Mouse (Mus musculus) stomach, postnatal 0 days (tissue): ENCODE data around the gene Pitpna. TPM values are rescaled to one million over a fixed set of nuclear protein-coding genes. Genes with fewer than 3 reads are reported as not detected.

Source experiments
- ATAC-seq: fragments of 200-750 bp; cut with Nextera tagmentation; 2 replicates; pipeline ENCODE4 v1.8.0; 2017; ENCODE audit not compliant: low FRiP score, low TSS enrichment
- DNase-seq: peaks from one replicate; pipeline ENCODE4 v3.0.0-alpha.2; 2016; ENCODE audit warnings: low spot score
- H3K27ac ChIP-seq: fragments of 300-500 bp; sonication (generic); replicated peaks from 2 replicates; pipeline ENCODE4 v1.5.1; 2014; ENCODE audit warnings: mild to moderate bottlenecking, control low read depth
- H3K27me3 ChIP-seq: fragments of 300-500 bp; sonication (generic); 2 replicates; pipeline ENCODE4 v1.6.1; 2014; ENCODE audit warnings: low read length; ENCODE audit not compliant: control insufficient read depth, insufficient read depth
- H3K36me3 ChIP-seq: fragments of 300-500 bp; sonication (generic); 2 replicates; pipeline ENCODE4 v1.6.1; 2014; ENCODE audit warnings: low read length, mixed read lengths; ENCODE audit not compliant: control insufficient read depth, insufficient read depth
- H3K4me1 ChIP-seq: fragments of 300-500 bp; sonication (generic); replicated peaks from 2 replicates; pipeline ENCODE4 v1.6.1; 2014; ENCODE audit warnings: antibody characterized with exemption; ENCODE audit not compliant: control insufficient read depth, insufficient read depth
- H3K4me2 ChIP-seq: fragments of 300-500 bp; sonication (generic); replicated peaks from 2 replicates; pipeline ENCODE4 v1.6.1; 2014; ENCODE audit warnings: low read depth, mild to moderate bottlenecking, control low read depth, moderate library complexity
- H3K4me3 ChIP-seq: fragments of 300-500 bp; sonication (generic); 2 replicates; pipeline ENCODE4 v1.5.1; 2014; ENCODE audit warnings: low read depth, low read length, control low read depth
- H3K9ac ChIP-seq: fragments of 300-500 bp; sonication (generic); 2 replicates; pipeline ENCODE4 v1.6.1; 2014; ENCODE audit warnings: mild to moderate bottlenecking, low read length, control low read depth, mixed read lengths
- H3K9me3 ChIP-seq: fragments of 300-500 bp; sonication (generic); 2 replicates; pipeline ENCODE4 v1.6.1; 2016; ENCODE audit warnings: low read length; ENCODE audit not compliant: control insufficient read depth
- CTCF ChIP-seq: IDR thresholded peaks from 2 replicates; pipeline ENCODE4 v1.5.1; 2016; ENCODE audit warnings: antibody characterized with exemption, low read depth, mild to moderate bottlenecking, moderate library complexity
- EP300 ChIP-seq: optimal IDR thresholded peaks from 2 replicates; pipeline ENCODE3; 2016; ENCODE audit warnings: antibody characterized with exemption
- WGBS: fragments of 180-500 bp; shearing (Covaris S2); extraction: QIAGEN DNeasy Blood & Tissue Kit; methylation state at CpG from one replicate; pipeline ENCODE4 v1.1.7; 2014; 5-methylcytosine and 5-hydroxymethylcytosine counted together
- polyA plus RNA-seq: library from polyadenylated mRNA; unstranded; fragments of >200 nt; fragmentation: Nextera tagmentation; extraction: Ambion mirVana; gene quantifications from 2 replicates; pipeline ENCODE4 v1.2.1, GENCODE M21; 2015

The Pitpna gene
- polyA plus RNA-seq, 1 experiment from 2014 or later, result 79.3 TPM

DNA sequence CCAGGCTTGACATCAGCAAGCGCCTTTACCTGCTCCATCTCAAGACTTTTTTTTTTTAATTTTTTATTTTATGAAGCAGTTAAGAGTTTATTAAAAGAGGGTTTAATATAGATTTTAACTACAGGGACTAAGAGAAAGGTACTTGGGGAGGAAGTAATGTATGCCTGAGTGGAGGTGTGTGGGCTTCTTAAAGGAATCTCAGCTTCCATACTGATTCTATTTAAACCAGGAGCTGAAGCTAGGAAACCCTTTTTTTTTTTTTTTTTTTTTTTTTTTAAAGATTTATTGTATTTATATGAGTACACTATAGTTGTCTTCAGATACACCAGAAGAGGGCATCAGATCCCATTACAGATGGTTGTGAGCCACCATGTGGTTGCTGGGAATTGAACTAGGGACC, 26.9 kb downstream of the Pitpna start:
- ATAC-seq, result no peak
- 97% methylated on average over 1 of the region's 1 CpGs for WGBS

DNA sequence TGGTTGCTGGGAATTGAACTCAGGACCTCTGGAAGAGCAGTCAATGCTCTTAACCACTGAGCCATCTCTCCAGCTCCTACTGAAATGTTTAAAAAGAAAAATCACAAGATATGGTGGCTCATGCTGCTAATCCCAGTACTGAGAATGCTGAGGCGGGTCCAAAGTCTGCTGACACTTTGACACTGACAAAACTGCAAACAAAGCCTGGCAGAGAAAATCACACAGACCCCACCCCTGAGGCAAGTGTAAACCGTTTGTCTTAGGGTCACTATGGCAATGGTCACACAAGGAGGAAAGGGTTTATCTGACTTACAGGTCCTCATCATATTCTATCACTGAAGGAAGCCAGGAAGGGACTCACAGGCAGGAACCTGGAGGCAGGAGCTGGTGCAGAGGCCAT, 27.7 kb downstream of the Pitpna start:
- DNase-seq, result no peak
- ATAC-seq, result no peak
- Histone ChIP-seq H3K4me3 (no peak overlapping the region), H3K27me3 (no peaks in the 10 kb centered on the region), H3K9me3 (no peaks in the 10 kb centered on the region), H3K9ac (no peak overlapping the region), H3K4me1 (no peaks in the 10 kb centered on the region), H3K27ac (no peak overlapping the region), H3K4me2 (no peak overlapping the region), H3K36me3 (peaks cover 15% of the 10 kb centered on the region)
- TF ChIP-seq CTCF (no peak), EP300 (no peak)
- 73% methylated on average over 2 of the region's 2 CpGs for WGBS

More for the DNA sequence above, 26.9 kb downstream of the Pitpna start:
- DNase-seq, result no peak
- TF ChIP-seq EP300 (no peak), CTCF (no peak)
- no peak overlapping the region for H3K4me2 ChIP-seq
- no peak overlapping the region for H3K4me3 ChIP-seq
- no peaks in the 10 kb centered on the region for H3K9me3 ChIP-seq
- H3K27ac ChIP-seq, result no peak overlapping the region
- no peaks in the 10 kb centered on the region for H3K4me1 ChIP-seq
- H3K36me3 ChIP-seq, result peaks cover 22% of the 10 kb centered on the region
- no peaks in the 10 kb centered on the region for H3K27me3 ChIP-seq
- H3K9ac ChIP-seq, result no peak overlapping the region

DNA sequence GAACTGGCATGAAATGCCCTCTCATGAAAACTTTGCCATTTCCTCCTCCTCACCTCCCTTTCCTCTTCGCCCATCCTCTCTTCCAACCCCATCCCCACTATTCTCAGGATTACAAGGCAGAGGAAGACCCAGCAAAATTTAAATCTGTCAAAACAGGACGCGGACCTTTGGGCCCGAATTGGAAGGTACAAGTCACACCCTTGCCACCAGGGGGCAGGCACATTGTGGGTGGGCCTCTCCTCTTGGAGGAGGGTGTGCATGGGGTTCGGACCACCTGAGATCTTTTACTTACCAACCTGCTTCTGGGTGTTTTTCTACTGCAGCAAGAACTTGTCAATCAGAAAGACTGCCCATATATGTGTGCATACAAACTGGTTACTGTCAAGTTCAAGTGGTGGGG, 31.2 kb downstream of the Pitpna start:
- Histone ChIP-seq H3K4me2 (no peak overlapping the region), H3K4me1 (no peaks in the 10 kb centered on the region), H3K9me3 (no peaks in the 10 kb centered on the region), H3K27me3 (no peaks in the 10 kb centered on the region), H3K36me3 (peaks cover 21% of the 10 kb centered on the region), H3K27ac (no peak overlapping the region), H3K4me3 (no peak overlapping the region), H3K9ac (no peak overlapping the region)
- no peak for TF ChIP-seq EP300
- peak; percentile 67 for TF ChIP-seq CTCF
- DNase-seq (no peak), ATAC-seq (no peak)
- 79% methylated on average over 5 of the region's 5 CpGs for WGBS

DNA sequence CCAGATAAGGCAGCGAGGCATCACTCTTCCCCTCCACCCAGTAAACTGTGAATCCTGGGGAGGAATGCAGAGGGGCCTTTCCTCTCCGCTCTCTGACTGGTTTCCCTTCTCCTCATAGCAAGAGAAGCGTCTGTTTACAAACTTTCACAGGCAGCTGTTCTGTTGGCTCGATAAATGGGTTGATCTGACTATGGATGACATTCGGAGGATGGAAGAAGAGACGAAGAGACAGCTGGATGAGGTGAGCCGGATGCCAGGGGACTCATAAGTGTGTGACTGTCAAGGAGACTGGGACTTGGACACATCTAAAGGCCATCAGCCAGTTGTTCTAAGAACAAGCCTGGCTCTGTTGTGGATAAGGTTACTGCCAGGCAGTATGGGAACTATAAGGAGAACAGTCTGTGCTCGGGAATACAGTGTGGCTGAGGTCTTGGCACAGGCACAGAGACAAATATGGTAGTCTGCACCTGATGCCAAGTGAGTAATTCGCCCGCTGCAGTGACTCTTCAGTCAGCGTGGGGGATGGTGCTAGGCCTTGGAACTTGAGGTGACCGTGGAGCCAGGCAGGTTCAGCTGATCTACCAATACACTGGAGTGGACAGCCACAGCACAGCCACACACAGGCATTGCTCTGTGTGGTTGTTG, 32.4 kb downstream of the Pitpna start:
- H3K4me3 ChIP-seq, result no peak overlapping the region
- ATAC-seq (peak; percentile 56; the same call in 1 of the 2 replicates), DNase-seq (no peak)
- 63% methylated on average over 12 of the region's 12 CpGs for whole genome bisulfite sequencing
- TF ChIP-seq CTCF, result no peak
- H3K4me2 ChIP-seq, result no peak overlapping the region
- peaks cover 20% of the 10 kb centered on the region for H3K36me3 ChIP-seq
- H3K27ac ChIP-seq, result peak overlapping the region; percentile 77
- H3K4me1 ChIP-seq, result 0 out of 2 replicates have a peak, but pooled peaks cover 2% of the 10 kb centered on the region
- H3K9ac ChIP-seq, result no peak overlapping the region
- no peaks in the 10 kb centered on the region for H3K9me3 ChIP-seq
- no peaks in the 10 kb centered on the region for H3K27me3 ChIP-seq

DNA sequence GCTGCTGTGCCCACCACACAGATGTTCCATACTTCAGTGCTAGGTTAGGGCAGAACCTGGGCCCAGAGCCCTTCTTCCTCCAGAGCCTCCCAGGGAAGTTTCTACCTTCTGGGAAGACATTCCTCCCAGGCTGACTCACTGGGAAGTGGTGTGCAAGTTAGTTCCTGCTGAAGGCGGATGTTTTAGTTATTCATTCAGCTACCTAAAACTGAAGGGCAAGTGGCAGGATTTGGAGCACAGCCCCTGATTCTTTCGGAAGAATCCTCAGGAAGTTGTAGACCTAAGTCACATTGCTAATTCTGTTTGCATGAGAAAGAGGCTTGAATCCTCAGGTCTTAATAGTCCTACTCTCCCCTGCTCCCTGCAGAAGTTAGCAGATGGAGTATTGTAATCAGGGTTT, 33.5 kb downstream of the Pitpna start:
- H3K36me3 ChIP-seq, result peaks cover 26% of the 10 kb centered on the region
- 60% methylated on average over 2 of the region's 2 CpGs for WGBS
- TF ChIP-seq EP300, result no peak
- no peak for TF ChIP-seq CTCF

DNA sequence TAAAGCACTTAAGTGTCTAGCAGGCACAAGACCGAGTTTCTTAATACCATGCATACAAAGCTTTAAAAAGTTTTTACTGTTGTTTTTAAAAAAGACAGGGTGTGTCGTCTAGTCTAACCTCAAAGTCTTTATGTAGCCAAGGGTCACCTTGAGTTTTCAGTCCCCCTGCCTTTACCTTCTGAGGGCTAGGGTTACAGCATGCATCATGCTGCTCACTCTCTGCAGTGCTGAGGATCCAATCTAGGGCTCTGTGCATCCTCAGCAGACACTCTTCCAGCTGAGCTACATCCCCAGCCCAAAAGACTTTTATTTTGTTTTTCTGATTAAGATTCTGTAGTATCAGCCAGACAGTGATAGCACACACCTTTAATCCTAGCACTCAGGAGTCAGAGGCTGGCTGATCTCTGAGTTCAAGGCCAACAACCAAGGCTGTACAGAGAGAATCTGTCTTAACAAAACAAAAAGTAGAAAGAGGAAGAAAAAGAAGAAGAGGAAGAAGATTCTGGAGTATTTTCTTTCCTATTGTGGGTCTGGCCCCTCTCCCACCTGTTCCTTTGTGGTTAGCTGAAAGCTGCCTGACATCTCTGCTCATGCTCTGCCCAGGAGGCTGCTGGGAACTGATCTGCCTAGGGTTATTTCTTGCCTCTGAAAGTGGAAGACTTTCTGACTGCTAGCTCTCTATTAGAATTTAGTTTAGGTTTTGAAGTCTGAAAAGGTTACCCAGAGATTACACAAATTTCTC, 34.9 kb downstream of the Pitpna start:
- no peak overlapping the region for H3K27ac ChIP-seq
- H3K27me3 ChIP-seq, result no peaks in the 10 kb centered on the region
- 72% methylated on average over 2 of the region's 2 CpGs for WGBS
- H3K36me3 ChIP-seq, result peaks cover 27% of the 10 kb centered on the region
- TF ChIP-seq EP300 (no peak), CTCF (no peak)
- DNase-seq, result no peak
- H3K4me3 ChIP-seq, result no peak overlapping the region
- ATAC-seq, result no peak
- no peaks in the 10 kb centered on the region for H3K9me3 ChIP-seq
- 0 out of 2 replicates have a peak, but pooled peaks cover 2% of the 10 kb centered on the region for H3K4me1 ChIP-seq
- H3K4me2 ChIP-seq, result no peak overlapping the region
- no peak overlapping the region for H3K9ac ChIP-seq

More for the DNA sequence above, 33.5 kb downstream of the Pitpna start:
- DNase-seq, result no peak
- no peak overlapping the region for H3K4me3 ChIP-seq
- no peak; the same call in 1 of the 2 replicates for ATAC-seq
- no peaks in the 10 kb centered on the region for H3K27me3 ChIP-seq
- H3K9ac ChIP-seq, result no peak overlapping the region
- H3K27ac ChIP-seq, result peak overlapping the region; percentile 77
- 0 out of 2 replicates have a peak, but pooled peaks cover 2% of the 10 kb centered on the region for H3K4me1 ChIP-seq
- H3K9me3 ChIP-seq, result no peaks in the 10 kb centered on the region
- no peak overlapping the region for H3K4me2 ChIP-seq
